Mouse (Mus musculus) lung, embryonic 14.5 days (tissue): Measurements from ENCODE around the gene Lhfp. TPM values are rescaled to one million over a fixed set of nuclear protein-coding genes. Genes with fewer than 3 reads are reported as not detected.
A peak's percentile ranks its signal among the peaks of the same experiment; 100 is the strongest.

Experiments
- ATAC-seq: fragments of 200-750 bp; cut with Nextera tagmentation; 2 replicates; pipeline ENCODE4 v1.8.0; 2017; ENCODE audit warnings: mild to moderate bottlenecking, moderate TSS enrichment, moderate library complexity; ENCODE audit not compliant: insufficient read depth
- DNase-seq: peaks from one replicate; pipeline ENCODE4 v3.0.0-alpha.2; 2015
- H3K27ac ChIP-seq: fragments of 300-500 bp; sonication (generic); 2 replicates; pipeline ENCODE4 v1.5.1; 2014; ENCODE audit warnings: low read depth, mild to moderate bottlenecking, moderate library complexity
- H3K27me3 ChIP-seq: fragments of 300-500 bp; sonication (generic); 2 replicates; pipeline ENCODE4 v1.6.1; 2014; ENCODE audit warnings: low read length, control low read depth; ENCODE audit not compliant: insufficient read depth
- H3K36me3 ChIP-seq: fragments of 300-500 bp; sonication (generic); 2 replicates; pipeline ENCODE4 v1.6.1; 2014; ENCODE audit warnings: control low read depth; ENCODE audit not compliant: insufficient read depth
- H3K4me1 ChIP-seq: fragments of 300-500 bp; sonication (generic); 2 replicates; pipeline ENCODE4 v1.6.1; 2014; ENCODE audit warnings: antibody characterized with exemption, control low read depth; ENCODE audit not compliant: insufficient read depth
- H3K4me2 ChIP-seq: fragments of 300-500 bp; sonication (generic); 2 replicates; pipeline ENCODE4 v1.6.1; 2014; ENCODE audit warnings: mild to moderate bottlenecking
- H3K4me3 ChIP-seq: fragments of 300-500 bp; sonication (generic); 2 replicates; pipeline ENCODE4 v1.5.1; 2014; ENCODE audit warnings: low read depth, low read length
- H3K9ac ChIP-seq: fragments of 300-500 bp; sonication (generic); 2 replicates; pipeline ENCODE4 v1.6.1; 2014
- H3K9me3 ChIP-seq: fragments of 300-500 bp; sonication (generic); 2 replicates; pipeline ENCODE4 v1.6.1; 2016; ENCODE audit warnings: low read depth, low read length, control low read depth
- CTCF ChIP-seq: IDR thresholded peaks from 2 replicates; pipeline ENCODE4 v1.5.1; 2016; ENCODE audit warnings: antibody characterized with exemption, low read depth
- WGBS: fragments of 180-500 bp; shearing (Covaris S2); extraction: QIAGEN DNeasy Blood & Tissue Kit; methylation state at CpG from one replicate; pipeline ENCODE4 v1.1.7; 2014; 5-methylcytosine and 5-hydroxymethylcytosine counted together
- polyA plus RNA-seq: library from polyadenylated mRNA; unstranded; fragments of >200 nt; fragmentation: Nextera tagmentation; extraction: Ambion mirVana; gene quantifications from 2 replicates; pipeline ENCODE4 v1.2.1, GENCODE M21; 2014

Lhfp gene
- polyA plus RNA-seq, 1 experiment from 2014 or later = 63.8 TPM

DNA sequence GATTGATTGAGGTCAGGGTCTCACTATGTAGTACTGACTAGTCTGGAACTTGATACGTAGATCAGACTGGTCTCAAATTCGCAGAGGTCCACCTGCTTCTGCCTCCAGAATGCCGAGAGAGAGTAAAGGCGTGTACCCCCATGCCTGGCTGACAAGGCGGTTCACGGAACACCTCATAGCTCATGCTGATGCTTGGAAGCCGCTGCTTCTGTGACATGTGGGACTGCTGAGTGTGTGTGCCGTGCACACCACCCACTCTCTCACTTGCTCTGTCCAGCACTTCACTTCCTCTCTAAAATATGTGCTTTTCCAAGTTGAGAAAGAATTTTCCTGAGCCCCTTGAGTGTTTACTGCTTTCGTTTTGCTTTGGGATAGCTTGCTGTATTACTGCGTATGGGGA is 15.1 kb downstream of the Lhfp start:
- DNase-seq (peak; percentile 61), ATAC-seq (0 out of 2 replicates have a peak, but pooled peaks have one; percentile 41)
- Histone ChIP-seq H3K9ac (no peak overlapping the region), H3K27ac (no peak overlapping the region), H3K27me3 (no peaks in the 10 kb centered on the region), H3K4me2 (no peak overlapping the region), H3K4me1 (peaks cover 29% of the 10 kb centered on the region), H3K9me3 (no peaks in the 10 kb centered on the region), H3K4me3 (no peak overlapping the region), H3K36me3 (no peaks in the 10 kb centered on the region)
- no peak for TF ChIP-seq CTCF
- WGBS = 47% methylated on average over 10 of the region's 10 CpGs

GRCm38 (mm10) chr3:53059959-53060358 is 18.6 kb downstream of the Lhfp start:
- DNase-seq (peak; percentile 86), ATAC-seq (peak; percentile 73)
- Histone ChIP-seq H3K4me2 (0 out of 2 replicates have a peak overlapping the region, but pooled peaks have one; percentile 10), H3K4me3 (no peak overlapping the region), H3K36me3 (no peaks in the 10 kb centered on the region), H3K27ac (peak overlapping the region; percentile 86), H3K4me1 (peaks cover 37% of the 10 kb centered on the region), H3K9ac (no peak overlapping the region), H3K27me3 (no peaks in the 10 kb centered on the region), H3K9me3 (no peaks in the 10 kb centered on the region)
- TF ChIP-seq CTCF = no peak
- WGBS = 15% methylated on average over 2 of the region's 2 CpGs

GRCm38 (mm10) chr3:53063423-53064147 is 22.3 kb downstream of the Lhfp start:
- Histone ChIP-seq H3K27ac (peak overlapping the region; percentile 66; the same call in 1 of the 2 replicates), H3K9me3 (no peaks in the 10 kb centered on the region; the same call in 1 of the 2 replicates), H3K27me3 (no peaks in the 10 kb centered on the region), H3K4me1 (peaks cover 27% of the 10 kb centered on the region), H3K4me3 (no peak overlapping the region), H3K4me2 (peak overlapping the region; percentile 5; the same call in 1 of the 2 replicates), H3K9ac (no peak overlapping the region), H3K36me3 (no peaks in the 10 kb centered on the region)
- DNase-seq (peak; percentile 78), ATAC-seq (no peak)
- TF ChIP-seq CTCF = no peak
- WGBS = 41% methylated on average over 13 of the region's 13 CpGs

GRCm38 (mm10) chr3:53065267-53066094 is 24.2 kb downstream of the Lhfp start:
- Histone ChIP-seq H3K4me3 (no peak overlapping the region), H3K27me3 (no peaks in the 10 kb centered on the region), H3K36me3 (no peaks in the 10 kb centered on the region), H3K27ac (0 out of 2 replicates have a peak overlapping the region, but pooled peaks have one; percentile 30), H3K4me1 (peaks cover 11% of the 10 kb centered on the region; the same call in 1 of the 2 replicates), H3K9me3 (no peaks in the 10 kb centered on the region; the same call in 1 of the 2 replicates), H3K9ac (no peak overlapping the region), H3K4me2 (no peak overlapping the region)
- ATAC-seq (no peak), DNase-seq (no peak)
- 67% methylated on average over 13 of the region's 13 CpGs for WGBS
- TF ChIP-seq CTCF = no peak

GRCm38 (mm10) chr3:53066095-53066372 is 24.7 kb downstream of the Lhfp start:
- H3K4me1 ChIP-seq = peaks cover 8% of the 10 kb centered on the region; the same call in 1 of the 2 replicates
- no peaks in the 10 kb centered on the region for H3K36me3 ChIP-seq
- H3K9ac ChIP-seq = no peak overlapping the region
- 66% methylated on average over 4 of the region's 4 CpGs for WGBS
- ATAC-seq (no peak), DNase-seq (no peak)
- no peaks in the 10 kb centered on the region for H3K27me3 ChIP-seq
- H3K9me3 ChIP-seq = no peaks in the 10 kb centered on the region; the same call in 1 of the 2 replicates
- 0 out of 2 replicates have a peak overlapping the region, but pooled peaks have one; percentile 30 for H3K27ac ChIP-seq
- H3K4me2 ChIP-seq = no peak overlapping the region
- TF ChIP-seq CTCF = no peak
- H3K4me3 ChIP-seq = no peak overlapping the region

- no peaks in the 10 kb centered on the region for H3K36me3 ChIP-seq
- no peak overlapping the region for H3K9ac ChIP-seq
- H3K27ac ChIP-seq = no peak overlapping the region
- no peak overlapping the region for H3K4me2 ChIP-seq
- 82% methylated on average over 5 of the region's 5 CpGs for WGBS
- ATAC-seq (no peak), DNase-seq (no peak)
- no peak for TF ChIP-seq CTCF
- H3K4me1 ChIP-seq = peaks cover 5% of the 10 kb centered on the region; the same call in 1 of the 2 replicates
- H3K27me3 ChIP-seq = no peaks in the 10 kb centered on the region
- H3K9me3 ChIP-seq = no peaks in the 10 kb centered on the region; the same call in 1 of the 2 replicates
- no peak overlapping the region for H3K4me3 ChIP-seq
Observed at GRCm38 (mm10) chr3:53068399-53068798, 27.1 kb downstream of the Lhfp start.

- H3K4me2 ChIP-seq = no peak overlapping the region
- WGBS = 89% methylated on average over 4 of the region's 4 CpGs
Observed at GRCm38 (mm10) chr3:53074264-53074663, 32.9 kb downstream of the Lhfp start.

More at GRCm38 (mm10) chr3:53074264-53074663, 32.9 kb downstream of the Lhfp start:
- Histone ChIP-seq H3K27me3 (no peaks in the 10 kb centered on the region), H3K9me3 (no peaks in the 10 kb centered on the region), H3K4me1 (no peaks in the 10 kb centered on the region), H3K27ac (no peak overlapping the region), H3K9ac (no peak overlapping the region), H3K4me3 (no peak overlapping the region), H3K36me3 (no peaks in the 10 kb centered on the region)
- DNase-seq (no peak), ATAC-seq (no peak)
- TF ChIP-seq CTCF = no peak
